Mouse (Mus musculus): ENCODE measurements around the gene Sfta2.

Sfta2 gene

GRCm38 (mm10) chr17:35592131-35592530, 9.2 kb upstream of the Sfta2 start:
- CTCF ChIA-PET, result no interaction called here

GRCm38 (mm10) chr17:35593786-35594185, 7.6 kb upstream of the Sfta2 start:
- CTCF ChIA-PET, result no interaction called here

- CTCF ChIA-PET, result no interaction called here
These were observed 6.9 kb upstream of the Sfta2 start for GRCm38 (mm10) chr17:35594456-35594855.

GRCm38 (mm10) chr17:35597399-35597798, 4.0 kb upstream of the Sfta2 start:
- CTCF ChIA-PET, result no interaction called here

- CTCF ChIA-PET, result interaction anchor here (0.6 kb wide), 1 partner anchor 201 kb away, joined by 7 read pairs; no protein-coding TSS in a partner anchor
These were observed 496 bp downstream of the Sfta2 start for GRCm38 (mm10) chr17:35601736-35602354.

- CTCF ChIA-PET, result no interaction called here
These were observed 15.8 kb downstream of the Sfta2 start for GRCm38 (mm10) chr17:35617127-35617526.

- CTCF ChIA-PET, result no interaction called here
These were observed 25.2 kb downstream of the Sfta2 start, which contains the start of gene Gm9573 for GRCm38 (mm10) chr17:35626537-35626936. Gene Gm9573 (minus strand): TSS chr17:35626637.

- CTCF ChIA-PET, result interaction anchor here (1.1 kb wide), 1 partner anchor 42 kb away, joined by 4 read pairs; no protein-coding TSS in a partner anchor
These were observed 32.6 kb downstream of the Sfta2 start for GRCm38 (mm10) chr17:35633992-35634391.

GRCm38 (mm10) chr17:35635202-35635601, 33.9 kb downstream of the Sfta2 start:
- CTCF ChIA-PET, result interaction anchor here (0.6 kb wide), 1 partner anchor 385 kb away, joined by 3 read pairs; the partner anchor contains the start of gene H2-T24

- CTCF ChIA-PET, result no interaction called here
These were observed 34.4 kb downstream of the Sfta2 start for GRCm38 (mm10) chr17:35635699-35636111.

GRCm38 (mm10) chr17:35636363-35636762, 35.0 kb downstream of the Sfta2 start:
- CTCF ChIA-PET, result no interaction called here

GRCm38 (mm10) chr17:35638475-35639190, 37.3 kb downstream of the Sfta2 start:
- CTCF ChIA-PET, result interaction anchor here (0.6 kb wide), 1 partner anchor 27 kb away, joined by 3 read pairs; no protein-coding TSS in a partner anchor

GRCm38 (mm10) chr17:35639352-35639751, 38.0 kb downstream of the Sfta2 start:
- CTCF ChIA-PET, result no interaction called here

- CTCF ChIA-PET, result no interaction called here
These were observed 42.4 kb downstream of the Sfta2 start, which contains the start of gene Mucl3 for GRCm38 (mm10) chr17:35643609-35644236. Gene Mucl3 (minus strand): TSS chr17:35643695.

- CTCF ChIA-PET, result interaction anchor here (0.7 kb wide), 1 partner anchor 41 kb away, joined by 3 read pairs; no protein-coding TSS in a partner anchor
These were observed 48.1 kb downstream of the Sfta2 start for GRCm38 (mm10) chr17:35649429-35649828.

- CTCF ChIA-PET, result no interaction called here
These were observed 51.7 kb downstream of the Sfta2 start for GRCm38 (mm10) chr17:35653086-35653485.

- CTCF ChIA-PET, result interaction anchor here (0.6 kb wide), 1 partner anchor 27 kb away, joined by 3 read pairs; no protein-coding TSS in a partner anchor
These were observed 64.7 kb downstream of the Sfta2 start for GRCm38 (mm10) chr17:35665957-35666515.

- CTCF ChIA-PET, result interaction anchor here (0.6 kb wide), 1 partner anchor 107 kb away, joined by 5 read pairs; no protein-coding TSS in a partner anchor
These were observed 65.5 kb downstream of the Sfta2 start for GRCm38 (mm10) chr17:35666851-35667256.

GRCm38 (mm10) chr17:35667334-35668065, 66.2 kb downstream of the Sfta2 start, which contains the start of gene Vars2:
Gene Vars2 (minus strand): TSS chr17:35667592.
- CTCF ChIA-PET, result interaction anchor here (0.6 kb wide), 2 partner anchors 106 to 513 kb away, joined by 4 to 5 read pairs; no protein-coding TSS in a partner anchor

GRCm38 (mm10) chr17:35669731-35670130, 68.4 kb downstream of the Sfta2 start:
- CTCF ChIA-PET, result no interaction called here

GRCm38 (mm10) chr17:35671846-35672245, 70.5 kb downstream of the Sfta2 start:
- CTCF ChIA-PET, result no interaction called here
